Mouse (Mus musculus) left cerebral cortex, postnatal 36 days (tissue): Measurements from ENCODE around the gene Mthfsd. TPM values are rescaled to one million over a fixed set of nuclear protein-coding genes. Genes with fewer than 3 reads are reported as not detected.
A peak's percentile ranks its signal among the peaks of the same experiment; 100 is the strongest.

Experiments
- DNase-seq, 2 experiments: peaks; one replicate each; pipeline ENCODE4 v3.0.0; 2021 to 2022; ENCODE audit warnings: low spot score in 2 of 2, mixed read lengths in 1 of 2
- intact Hi-C: fragments of 180-260 bp; cut with DNase I; formaldehyde crosslinking; loops from one replicate; pipeline ENCODE4 v1.15.1; 2025
- total RNA-seq, 2 experiments: library from RNA; stranded (reverse); gene quantifications; 2 replicates each; pipeline ENCODE4 v1.2.3; 2021

The Mthfsd gene
- total RNA-seq, 2 experiments from 2014 or later: 39.1 to 41.1 TPM

GRCm38 (mm10) chr8:121124547-121125239 is 16.5 kb upstream of the Mthfsd start:
- intact Hi-C loops: loop anchor here (5.0 kb wide), 1 partner anchor 268 kb away; no protein-coding TSS in a partner anchor
- no peak for DNase-seq

GRCm38 (mm10) chr8:121123113-121123512 is 14.9 kb upstream of the Mthfsd start:
- intact Hi-C loops: no loop called here
- no peak for DNase-seq

DNA sequence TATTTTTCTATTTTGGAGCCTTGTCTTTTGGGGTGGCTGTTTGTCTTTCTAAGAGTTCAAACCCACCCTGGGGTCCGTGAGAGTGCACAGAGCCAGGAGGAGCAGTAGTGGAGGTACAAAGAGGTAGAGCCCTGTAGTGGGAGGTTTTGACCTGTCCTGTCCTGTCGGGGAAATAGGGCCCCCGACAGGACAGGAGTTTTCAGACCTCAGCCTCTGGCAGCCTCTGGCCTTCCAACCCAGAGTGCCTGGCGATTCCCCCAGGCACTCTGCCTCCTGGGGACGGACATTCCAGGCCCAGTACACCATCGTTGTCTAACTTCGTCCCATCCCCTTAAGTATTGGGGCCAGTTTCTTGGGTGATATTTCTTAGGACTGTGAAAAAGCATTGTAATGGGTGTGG is 14.2 kb upstream of the Mthfsd start:
- no peak for DNase-seq
- intact Hi-C loops: no loop called here

DNA sequence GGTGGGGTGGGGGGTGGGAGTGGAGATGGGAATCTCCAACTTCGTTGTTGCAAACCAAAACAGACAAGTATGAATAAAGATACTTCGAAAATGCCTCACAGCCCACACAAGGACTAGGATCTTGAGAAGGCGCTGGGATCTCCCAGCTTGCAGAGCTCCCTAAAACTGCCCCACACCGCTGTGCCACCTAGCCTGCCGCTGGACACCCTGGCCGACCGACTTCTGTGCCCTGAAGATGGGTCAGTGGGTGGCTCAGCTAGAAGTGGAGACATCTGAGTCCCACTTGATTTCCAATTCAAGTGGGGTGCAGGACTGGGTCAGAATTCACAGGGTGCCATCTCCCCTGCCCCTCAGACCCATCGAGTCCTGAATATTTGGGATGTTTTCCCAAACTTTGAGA is 13.5 kb upstream of the Mthfsd start:
- no peak for DNase-seq
- intact Hi-C loops: no loop called here

- intact Hi-C loops: no loop called here
- DNase-seq: no peak
Observed at GRCm38 (mm10) chr8:121120456-121121419, 12.5 kb upstream of the Mthfsd start.

DNA sequence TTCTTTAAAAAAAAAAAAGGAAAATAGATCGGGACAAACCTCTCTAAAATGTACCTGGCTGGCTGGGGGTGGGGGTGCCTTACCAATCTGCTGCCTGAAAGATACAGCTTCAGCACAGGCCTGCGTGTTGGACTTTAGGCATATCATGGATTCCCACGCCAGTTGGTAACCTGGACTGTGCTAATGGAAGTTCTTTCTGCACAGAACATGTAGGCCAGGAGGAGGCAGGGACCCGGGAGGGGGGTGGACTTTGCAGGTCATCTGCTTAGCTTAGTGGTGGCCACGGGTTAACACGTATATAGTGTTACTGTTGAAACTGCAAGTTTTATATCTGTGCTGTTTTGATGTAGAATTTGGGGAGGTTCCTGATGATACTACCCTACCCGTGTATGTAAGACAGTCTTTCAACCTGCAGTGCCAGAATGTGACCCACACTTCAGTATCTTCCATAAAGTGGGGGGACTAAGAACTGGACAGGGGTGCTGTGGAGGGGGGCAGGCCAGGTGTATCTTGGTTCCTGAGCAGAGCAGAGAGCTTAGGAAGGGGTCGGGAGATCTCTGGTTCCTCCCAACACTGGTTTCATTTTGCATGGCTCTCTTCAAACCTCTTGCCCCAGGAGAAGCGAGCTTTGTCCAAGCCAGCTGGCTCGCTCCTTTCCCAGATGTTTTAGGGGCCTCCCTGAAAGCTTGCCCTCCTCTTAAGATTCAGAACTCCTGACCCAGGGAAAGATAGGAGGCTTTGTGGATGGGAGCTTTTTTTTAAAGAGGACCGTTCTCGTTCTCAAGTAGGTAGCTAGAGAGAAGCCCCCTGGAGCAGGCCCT is 11.7 kb upstream of the Mthfsd start:
- intact Hi-C loops: loop anchor here (5.0 kb wide), 1 partner anchor 43 kb away; no protein-coding TSS in a partner anchor
- DNase-seq: no peak

- no peak for DNase-seq
- intact Hi-C loops: loop anchor here (5.0 kb wide), 1 partner anchor 42 kb away; no protein-coding TSS in a partner anchor
Observed at GRCm38 (mm10) chr8:121118634-121119420, 10.6 kb upstream of the Mthfsd start.

DNA sequence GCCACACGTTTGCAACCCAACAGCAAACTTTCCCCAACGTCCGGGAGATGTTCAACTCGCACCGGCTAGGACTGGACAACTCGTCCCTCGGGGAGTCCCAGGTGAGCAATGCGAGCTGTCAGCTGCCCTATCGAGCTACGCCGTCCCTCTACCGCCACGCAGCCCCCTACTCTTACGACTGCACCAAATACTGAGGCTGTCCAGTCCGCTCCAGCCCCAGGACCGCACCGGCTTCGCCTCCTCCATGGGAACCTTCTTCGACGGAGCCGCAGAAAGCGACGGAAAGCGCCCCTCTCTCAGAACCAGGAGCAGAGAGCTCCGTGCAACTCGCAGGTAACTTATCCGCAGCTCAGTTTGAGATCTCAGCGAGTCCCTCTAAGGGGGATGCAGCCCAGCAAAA is 9.7 kb upstream of the Mthfsd start:
- DNase-seq: no peak

DNA sequence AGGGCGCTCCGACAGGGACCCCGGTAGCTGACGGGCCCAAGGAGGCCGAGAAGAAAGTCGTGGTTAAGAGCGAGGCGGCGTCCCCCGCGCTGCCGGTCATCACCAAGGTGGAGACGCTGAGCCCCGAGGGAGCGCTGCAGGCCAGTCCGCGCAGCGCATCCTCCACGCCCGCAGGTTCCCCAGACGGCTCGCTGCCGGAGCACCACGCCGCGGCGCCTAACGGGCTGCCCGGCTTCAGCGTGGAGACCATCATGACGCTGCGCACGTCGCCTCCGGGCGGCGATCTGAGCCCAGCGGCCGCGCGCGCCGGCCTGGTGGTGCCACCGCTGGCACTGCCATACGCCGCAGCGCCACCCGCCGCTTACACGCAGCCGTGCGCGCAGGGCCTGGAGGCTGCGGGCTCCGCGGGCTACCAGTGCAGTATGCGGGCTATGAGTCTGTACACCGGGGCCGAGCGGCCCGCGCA is 9.0 kb upstream of the Mthfsd start:
- intact Hi-C loops: loop anchor here (5.0 kb wide), 1 partner anchor 40 kb away; no protein-coding TSS in a partner anchor
- DNase-seq: no peak

More for the DNA sequence above, 9.7 kb upstream of the Mthfsd start:
- intact Hi-C loops: loop anchor here (5.0 kb wide), 1 partner anchor 41 kb away; no protein-coding TSS in a partner anchor

GRCm38 (mm10) chr8:121116591-121117185 is 8.5 kb upstream of the Mthfsd start:
- intact Hi-C loops: loop anchor here (5.0 kb wide), 1 partner anchor 39 kb away; no protein-coding TSS in a partner anchor
- no peak for DNase-seq

GRCm38 (mm10) chr8:121115948-121116347 is 7.8 kb upstream of the Mthfsd start, which contains the start of gene Foxc2:
Gene Foxc2, plus strand, starts transcription at chr8:121116171.
- DNase-seq: peak; percentile 19 to 60
- intact Hi-C loops: loop anchor here (5.0 kb wide), 1 partner anchor 39 kb away; no protein-coding TSS in a partner anchor

DNA sequence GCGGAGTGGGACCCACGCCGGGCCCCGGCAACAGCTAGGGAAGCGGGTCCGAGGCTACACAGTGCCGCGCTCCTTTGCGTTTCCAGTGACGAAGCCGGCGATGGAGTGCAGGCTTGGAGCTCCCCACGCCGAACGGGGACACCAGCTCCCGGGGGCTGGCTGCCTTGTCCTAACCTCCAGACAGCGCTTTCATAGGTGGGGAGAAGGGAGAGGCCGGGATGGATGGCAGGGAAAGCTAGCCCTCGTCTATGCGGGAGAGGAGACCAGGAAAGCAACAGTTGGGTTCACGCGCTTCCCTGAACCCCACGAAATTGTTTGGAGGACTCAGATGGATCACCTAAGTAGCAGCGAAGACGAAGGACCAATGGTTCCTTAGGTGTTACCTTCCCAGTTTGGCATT is 6.9 kb upstream of the Mthfsd start:
- intact Hi-C loops: loop anchor here (5.0 kb wide), 1 partner anchor 38 kb away; no protein-coding TSS in a partner anchor
- DNase-seq: no peak

DNA sequence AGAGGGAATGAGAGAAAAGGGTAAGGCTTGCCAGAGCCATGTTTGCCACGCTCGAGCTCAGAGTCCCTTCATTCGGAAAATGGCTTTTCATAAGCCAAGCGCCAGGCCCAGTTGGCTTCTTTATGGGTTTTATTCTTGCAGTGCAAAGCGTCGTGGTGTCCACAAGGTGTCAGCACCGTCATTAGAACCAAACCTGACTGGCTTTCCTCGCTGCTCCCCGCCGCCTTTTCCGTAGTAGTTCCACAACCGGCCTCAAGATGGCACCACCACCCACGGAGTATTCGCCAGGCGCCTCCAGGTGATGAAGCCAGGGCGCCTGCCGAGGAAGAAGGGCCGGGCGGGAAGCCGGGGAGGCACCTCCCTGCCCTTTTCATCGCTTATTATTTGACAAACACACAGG is 5.1 kb upstream of the Mthfsd start:
- DNase-seq: peak; percentile 95 to 96
- intact Hi-C loops: loop anchor here (1.0 to 5.0 kb wide), 3 partner anchors 280 to 464 kb away; partner anchors contain the start of gene Fbxo31

DNA sequence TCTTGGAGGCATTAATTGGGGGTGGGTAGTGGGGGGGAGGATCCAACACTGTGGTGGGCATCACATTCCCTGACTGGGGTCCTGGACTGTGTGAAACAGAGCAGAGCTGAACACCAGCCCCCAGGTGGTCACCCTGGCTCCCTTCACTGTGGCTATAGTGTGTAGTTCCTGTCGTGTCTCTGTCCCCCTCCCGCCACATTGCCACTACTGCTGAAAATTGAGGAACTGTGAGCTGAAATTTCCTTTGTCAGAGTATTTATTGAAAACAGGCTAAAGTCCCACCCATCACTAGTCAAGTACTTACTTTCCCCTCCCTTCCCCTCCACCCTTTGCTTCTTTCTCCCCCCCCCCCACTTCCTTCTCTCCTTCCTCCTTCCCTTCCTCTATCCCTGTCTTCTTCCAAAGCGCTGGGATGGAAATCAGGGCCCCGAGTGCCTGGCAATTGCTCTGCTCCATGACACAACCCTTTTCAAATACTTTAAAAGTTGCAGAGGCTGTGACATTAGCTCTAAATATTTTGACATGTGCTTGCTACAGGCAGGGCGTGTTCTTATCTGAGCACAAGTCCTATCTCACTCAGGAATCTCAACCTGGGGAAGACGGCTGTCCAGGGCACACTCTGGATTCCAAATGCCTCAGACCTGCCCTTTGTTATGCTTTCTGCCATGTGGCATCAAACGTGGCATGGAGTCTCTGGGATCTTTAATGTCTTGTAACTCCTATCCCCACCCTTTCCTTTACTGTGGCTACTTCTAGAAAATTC is 3.1 kb upstream of the Mthfsd start:
- DNase-seq: no peak
- intact Hi-C loops: loop anchor here (5.0 kb wide), 1 partner anchor 466 kb away; the partner anchor contains the start of gene Fbxo31

DNA sequence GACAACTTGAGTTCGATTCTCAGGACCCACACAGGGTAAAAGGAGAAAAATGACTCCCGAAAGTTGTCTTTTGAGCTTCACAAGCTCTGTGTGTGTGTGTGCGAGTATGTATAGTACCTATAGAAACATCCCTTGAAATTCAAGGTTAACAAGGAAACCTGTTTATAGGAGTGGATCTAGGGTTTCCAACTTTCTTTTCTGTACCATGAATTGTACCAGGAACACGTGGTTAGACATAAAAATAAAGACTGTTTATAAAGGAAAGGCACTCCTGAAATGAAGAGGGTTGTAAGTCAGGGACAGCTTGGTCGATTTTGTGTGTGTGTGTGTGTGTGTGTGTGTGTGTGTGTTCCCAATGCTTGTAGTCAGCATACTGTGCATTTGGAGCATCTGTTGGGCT is 465 bp upstream of the Mthfsd start:
- DNase-seq: no peak
- intact Hi-C loops: no loop called here

DNA sequence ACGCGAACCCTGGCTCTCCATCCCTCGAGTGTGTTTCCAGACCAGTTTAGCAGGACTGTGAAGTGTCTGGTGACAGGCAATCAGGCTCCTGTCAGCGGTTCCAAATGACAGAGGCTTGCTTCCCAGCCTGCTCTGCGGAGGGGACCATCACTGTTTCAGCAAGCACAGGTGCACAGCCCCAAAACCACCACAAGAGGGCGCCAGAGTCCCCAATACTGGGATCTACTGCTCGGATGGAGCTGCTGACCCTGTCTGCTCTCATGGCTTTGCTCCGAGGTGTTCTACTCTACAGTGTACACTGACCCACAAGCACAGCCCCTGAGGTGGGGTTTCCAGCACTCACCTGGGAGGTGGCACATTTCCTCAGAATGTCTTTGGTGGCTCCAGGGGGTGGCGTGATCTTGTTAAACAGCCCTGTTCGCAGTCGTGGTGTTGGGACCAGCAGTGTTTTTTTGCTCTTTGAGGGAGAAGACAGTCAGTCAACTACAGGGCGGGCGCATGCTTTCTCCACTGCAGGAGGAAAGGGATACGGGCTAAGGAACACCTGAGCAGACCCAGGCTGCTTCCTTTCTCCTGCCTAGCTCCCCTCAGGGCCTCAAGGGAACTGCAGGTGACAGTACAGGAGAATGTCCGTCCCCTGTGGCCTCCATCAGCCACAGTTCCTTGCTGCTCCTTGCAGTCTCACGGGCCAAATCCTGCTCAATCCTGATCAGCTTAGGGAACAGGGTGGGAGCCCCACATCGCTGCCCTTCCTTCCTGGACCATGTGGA is 4.0 kb downstream of the Mthfsd start:
- intact Hi-C loops: no loop called here

More for the DNA sequence above, 4.0 kb downstream of the Mthfsd start:
- peak; percentile 53 to 59 for DNase-seq
